Mouse (Mus musculus) urinary bladder, postnatal 36 days (tissue): ENCODE measurements around the gene Dnah8.
A peak's percentile ranks its signal among the peaks of the same experiment; 100 is the strongest.
"Not testable (repeated sequence)": the region's sequence is repeated elsewhere in the genome, so short reads cannot be mapped to it uniquely, and the experiment has no call there.

Experiments used
- DNase-seq, 2 experiments: peaks; one replicate each; pipeline ENCODE4 v3.0.0; 2022; ENCODE audit warnings: low spot score in 2 of 2, mixed read lengths in 1 of 2

The Dnah8 gene

GRCm38 (mm10) chr17:30624132-30624531 is at the start of gene Dnah8:
Gene Dnah8, plus strand, starts transcription at chr17:30624354.
- DNase-seq = not testable (repeated sequence)

- DNase-seq = no peak
Observed at GRCm38 (mm10) chr17:30574783-30575075, 49.4 kb upstream of the Dnah8 start.

GRCm38 (mm10) chr17:30575121-30575904 is 48.8 kb upstream of the Dnah8 start:
- DNase-seq = peak in 1 of 2 experiments; percentile 51

GRCm38 (mm10) chr17:30575941-30576773 is 48.0 kb upstream of the Dnah8 start, which contains the start of gene Btbd9:
Gene Btbd9, minus strand, starts transcription at chr17:30576488.
- peak; percentile 91 to 96 for DNase-seq

GRCm38 (mm10) chr17:30576946-30577345 is 47.2 kb upstream of the Dnah8 start:
- DNase-seq = no peak

- DNase-seq = no peak
Observed at GRCm38 (mm10) chr17:30580781-30581180, 43.4 kb upstream of the Dnah8 start.

- DNase-seq = no peak
Observed at GRCm38 (mm10) chr17:30581201-30581600, 43.0 kb upstream of the Dnah8 start.

GRCm38 (mm10) chr17:30582313-30582712 is 41.8 kb upstream of the Dnah8 start:
- no peak for DNase-seq

- DNase-seq = no peak
Observed at GRCm38 (mm10) chr17:30583258-30584001, 40.7 kb upstream of the Dnah8 start.

- peak; percentile 37 to 44 for DNase-seq
Observed at GRCm38 (mm10) chr17:30590417-30591198, 33.5 kb upstream of the Dnah8 start.

- DNase-seq = no peak
Observed at GRCm38 (mm10) chr17:30594407-30594806, 29.7 kb upstream of the Dnah8 start.

GRCm38 (mm10) chr17:30594846-30595245 is 29.3 kb upstream of the Dnah8 start:
- DNase-seq = no peak

GRCm38 (mm10) chr17:30597786-30598185 is 26.4 kb upstream of the Dnah8 start:
- DNase-seq = no peak

GRCm38 (mm10) chr17:30598300-30598699 is 25.9 kb upstream of the Dnah8 start:
- DNase-seq = no peak

GRCm38 (mm10) chr17:30602175-30602574 is 22.0 kb upstream of the Dnah8 start:
- no peak for DNase-seq

- no peak for DNase-seq
Observed at GRCm38 (mm10) chr17:30604296-30604695, 19.9 kb upstream of the Dnah8 start.

- no peak for DNase-seq
Observed at GRCm38 (mm10) chr17:30605001-30605400, 19.2 kb upstream of the Dnah8 start.

GRCm38 (mm10) chr17:30606206-30606605 is 17.9 kb upstream of the Dnah8 start:
- DNase-seq = no peak

- no peak for DNase-seq
Observed at GRCm38 (mm10) chr17:30606634-30607081, 17.5 kb upstream of the Dnah8 start.

- no peak for DNase-seq
Observed at GRCm38 (mm10) chr17:30607330-30607729, 16.8 kb upstream of the Dnah8 start.

GRCm38 (mm10) chr17:30607909-30608495 is 16.2 kb upstream of the Dnah8 start:
- no peak for DNase-seq
